9 mouse cellular contexts compared by ENCODE assay signal in genomic region chr2:93405017-93405425, GRCm38 (mm10). TPM values are rescaled to one million over a fixed set of nuclear protein-coding genes. Genes with fewer than 3 reads are reported as not detected.
DNase-seq lines count a peak whose midpoint lies in the region; ATAC-seq lines count a peak whose summit lies in the region.
"Had no signal": no experiment of that assay in that cellular context is flagged by ENCODE, and none has a peak within 500 bp of the region (broad histone marks: within the 10 kb centered on the region; RNA-seq: fewer than 3 reads in every experiment).

No protein-coding gene starts in this region.

- no peak for DNase-seq in heart, postnatal 36 days
- peak; percentile 82 to 86 for DNase-seq in adrenal gland, adult (ENCODE audit: inconsistent age in 2 of 2, low spot score in 1 of 2)
- peak; percentile 24 to 46 for DNase-seq in heart, postnatal 14 days
- no peak for DNase-seq in gastrocnemius, postnatal 4 days (ENCODE audit: low spot score in 2 of 2)
- no peak for DNase-seq in urinary bladder, postnatal 14 days (ENCODE audit: low spot score)
- DNase-seq: cerebellum, adult 8-10 months had no signal

- H3K4me1 ChIP-seq in heart, embryonic 16.5 days (ENCODE audit: control insufficient read depth, insufficient read depth, low read length) = peaks cover 13% of the 10 kb centered on the region
- no peaks in the 10 kb centered on the region for H3K4me1 ChIP-seq in midbrain, embryonic 16.5 days (ENCODE audit: control insufficient read depth, insufficient read depth, low read length)
- no peaks in the 10 kb centered on the region for H3K4me1 ChIP-seq in liver, embryonic 12.5 days

- no peak overlapping the region for H3K9ac ChIP-seq in heart, embryonic 16.5 days (ENCODE audit: low read length)
- H3K9ac ChIP-seq in midbrain, embryonic 16.5 days (ENCODE audit: low read depth, low read length) = no peak overlapping the region
- no peak overlapping the region for H3K9ac ChIP-seq in liver, embryonic 12.5 days

- intact Hi-C loops in heart, postnatal 36 days (cut with DNase I) = no loop called here
- intact Hi-C loops in heart, postnatal 14 days (cut with DNase I) = no loop called here

- peak; percentile 83 for ATAC-seq in heart, embryonic 16.5 days (replicated peaks; ENCODE audit: extremely low read depth, insufficient read depth, low FRiP score)
- 0 out of 2 replicates have a peak, but pooled peaks have one; percentile 58 for ATAC-seq in midbrain, embryonic 16.5 days
- no peak for ATAC-seq in liver, embryonic 12.5 days

- no peak overlapping the region for H3K27ac ChIP-seq in heart, embryonic 16.5 days (ENCODE audit: low read length)
- H3K27ac ChIP-seq in midbrain, embryonic 16.5 days (ENCODE audit: low read length) = no peak overlapping the region
- no peak overlapping the region for H3K27ac ChIP-seq in liver, embryonic 12.5 days

- H3K27me3 ChIP-seq in heart, embryonic 16.5 days (ENCODE audit: control insufficient read depth, insufficient read depth, low read length) = no peaks in the 10 kb centered on the region
- no peaks in the 10 kb centered on the region for H3K27me3 ChIP-seq in midbrain, embryonic 16.5 days (ENCODE audit: control insufficient read depth, insufficient read depth, low read depth, low read length)
- 0 out of 2 replicates have a peak, but pooled peaks cover 17% of the 10 kb centered on the region for H3K27me3 ChIP-seq in liver, embryonic 12.5 days (replicated peaks)

- H3K36me3 ChIP-seq in heart, embryonic 16.5 days (ENCODE audit: control insufficient read depth, insufficient read depth) = no peaks in the 10 kb centered on the region
- no peaks in the 10 kb centered on the region for H3K36me3 ChIP-seq in midbrain, embryonic 16.5 days (ENCODE audit: control insufficient read depth, insufficient read depth, low read length)
- no peaks in the 10 kb centered on the region for H3K36me3 ChIP-seq in liver, embryonic 12.5 days

- WGBS in heart, embryonic 16.5 days = 9% methylated on average over 7 of the region's 7 CpGs
- 51% methylated on average over 7 of the region's 7 CpGs for WGBS in midbrain, embryonic 16.5 days
- 57% methylated on average over 7 of the region's 7 CpGs for WGBS in liver, embryonic 12.5 days (ENCODE audit: insufficient replicate concordance)

- no peak overlapping the region for H3K4me3 ChIP-seq in heart, embryonic 16.5 days (ENCODE audit: low read length)
- H3K4me3 ChIP-seq in midbrain, embryonic 16.5 days (ENCODE audit: low read depth, low read length) = no peak overlapping the region
- H3K4me3 ChIP-seq in liver, embryonic 12.5 days = no peak overlapping the region

- H3K4me2 ChIP-seq in heart, embryonic 16.5 days (ENCODE audit: low read depth, low read length) = no peak overlapping the region
- H3K4me2 ChIP-seq in midbrain, embryonic 16.5 days (ENCODE audit: low read length) = no peak overlapping the region
- no peak overlapping the region for H3K4me2 ChIP-seq in liver, embryonic 12.5 days

- H3K9me3 ChIP-seq in heart, embryonic 16.5 days (replicated peaks; ENCODE audit: control insufficient read depth, low read length) = no peaks in the 10 kb centered on the region
- no peaks in the 10 kb centered on the region for H3K9me3 ChIP-seq in midbrain, embryonic 16.5 days (replicated peaks; ENCODE audit: control insufficient read depth, low read length, poor library complexity, severe bottlenecking)
- H3K9me3 ChIP-seq in liver, embryonic 12.5 days (replicated peaks) = no peaks in the 10 kb centered on the region

RNA-seq across cellular contexts. Expression of gene Cd82, which starts 57.9 kb away (rescaled TPM):
- polyA plus RNA-seq in heart, embryonic 16.5 days (2015; fragmentation: Nextera tagmentation; extraction: Ambion mirVana) = 47.6 and 58.8 TPM in 2 replicates
- 10 to 100 TPM; 10.7 to 13.8 TPM for total RNA-seq in heart, postnatal 36 days (2021)
- total RNA-seq in heart, postnatal 14 days (2021) = 10 to 100 TPM; 10.6 to 12.1 TPM
- 19.5 and 22.1 TPM in 2 replicates for polyA plus RNA-seq in midbrain, embryonic 16.5 days (2015; fragmentation: Nextera tagmentation; extraction: Ambion mirVana)
- 10 to 100 TPM; 57.8 to 58.8 TPM for total RNA-seq in gastrocnemius, postnatal 4 days (2021)
- polyA plus RNA-seq in liver, embryonic 12.5 days (2016; fragmentation: Nextera tagmentation; extraction: Ambion mirVana) = 46.2 and 49.4 TPM in 2 replicates

Comparison
In these comparisons a context has a peak if more than half of its experiments do, and no peak if none do; other contexts are left out.
1. DNase-seq: peak in adrenal gland, adult (2 of 2) and heart, postnatal 14 days (2 of 2); none in heart, postnatal 36 days (0 of 2), gastrocnemius, postnatal 4 days (0 of 2) and urinary bladder, postnatal 14 days (single experiment).